Mouse (Mus musculus): ENCODE data around the gene Olfr164.

The Olfr164 gene

GRCm38 (mm10) chr16:19313964-19314363 lies at the start of gene Olfr164:
TSS of gene Olfr164 (minus strand) at chr16:19314064.
- no peak for DNase-seq

DNA sequence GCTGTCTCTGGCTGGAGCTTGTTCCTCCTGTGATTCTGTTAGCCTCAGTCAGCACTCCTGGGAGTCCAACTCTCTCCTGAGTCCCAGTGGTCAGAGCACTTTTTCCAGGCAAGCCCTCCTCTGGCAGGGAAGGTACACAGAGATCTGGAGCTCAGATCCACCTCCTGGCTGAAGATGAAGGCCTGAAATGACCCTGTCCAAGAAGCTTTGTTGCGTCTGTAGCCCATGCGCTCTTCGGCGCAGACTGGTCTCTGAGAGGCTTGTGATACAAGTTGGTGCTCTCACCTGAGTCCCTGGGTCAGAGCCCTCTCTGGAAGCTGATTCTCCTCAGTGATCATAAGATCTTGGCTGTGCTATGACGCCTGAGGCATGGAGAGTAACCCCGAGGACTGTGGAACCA lies 35.2 kb upstream of the Olfr164 start:
- DNase-seq, result no peak

DNA sequence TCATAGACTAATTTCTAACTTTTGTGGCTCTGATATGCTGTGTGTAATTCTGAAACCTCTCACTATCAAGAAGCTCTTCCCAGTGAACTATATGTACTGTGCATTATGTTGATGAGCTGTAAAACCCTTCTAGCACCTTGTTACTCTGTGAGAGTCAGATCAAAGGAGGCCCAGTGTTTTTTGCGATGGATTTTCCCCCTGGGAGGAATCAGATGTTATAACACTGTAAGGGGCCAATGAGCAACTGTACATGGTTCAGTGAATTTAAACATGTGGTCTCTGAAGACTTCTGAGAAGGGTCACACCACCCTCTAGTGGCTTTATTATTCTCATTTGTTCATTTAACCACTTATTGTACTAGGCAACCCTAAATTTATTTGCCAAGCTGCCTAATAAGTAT lies 50.6 kb downstream of the Olfr164 start:
- no peak for DNase-seq

DNA sequence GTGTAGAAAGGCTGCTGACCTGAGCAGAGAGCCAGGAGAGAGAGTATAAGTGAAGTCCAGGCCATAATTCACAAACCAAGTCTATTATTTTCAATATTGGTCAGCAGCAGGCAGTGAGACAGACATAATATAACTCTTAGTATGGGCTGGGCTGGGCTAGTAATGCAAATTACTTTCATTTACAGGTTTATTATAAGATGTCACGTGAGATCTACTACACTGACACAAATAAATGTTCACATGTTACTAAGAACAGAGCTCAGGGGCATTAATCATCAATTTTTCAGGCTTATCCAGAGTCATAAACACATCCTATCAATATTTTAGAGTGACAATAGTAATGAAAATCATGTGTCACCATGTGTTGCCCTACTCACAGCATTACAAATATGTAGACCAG lies 53.1 kb downstream of the Olfr164 start:
- DNase-seq, result no peak

DNA sequence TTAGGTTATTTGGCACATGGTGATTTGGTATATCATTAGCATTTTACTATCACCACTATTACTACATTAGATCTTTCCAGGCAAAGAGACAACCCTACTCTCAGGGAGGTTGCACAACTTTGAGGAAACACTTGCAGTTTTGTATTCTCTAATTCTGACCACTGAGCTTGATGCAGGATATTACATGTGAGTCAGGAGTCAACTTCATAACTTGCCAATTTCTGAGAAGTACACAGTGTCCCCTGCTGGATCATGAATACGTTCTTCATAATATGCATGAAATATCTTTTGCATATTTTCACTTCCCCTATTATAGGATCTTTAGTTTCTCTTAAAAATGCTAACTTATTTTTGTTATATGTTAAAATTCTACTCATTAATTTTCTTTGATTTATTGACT lies 68.0 kb downstream of the Olfr164 start:
- DNase-seq, result no peak

DNA sequence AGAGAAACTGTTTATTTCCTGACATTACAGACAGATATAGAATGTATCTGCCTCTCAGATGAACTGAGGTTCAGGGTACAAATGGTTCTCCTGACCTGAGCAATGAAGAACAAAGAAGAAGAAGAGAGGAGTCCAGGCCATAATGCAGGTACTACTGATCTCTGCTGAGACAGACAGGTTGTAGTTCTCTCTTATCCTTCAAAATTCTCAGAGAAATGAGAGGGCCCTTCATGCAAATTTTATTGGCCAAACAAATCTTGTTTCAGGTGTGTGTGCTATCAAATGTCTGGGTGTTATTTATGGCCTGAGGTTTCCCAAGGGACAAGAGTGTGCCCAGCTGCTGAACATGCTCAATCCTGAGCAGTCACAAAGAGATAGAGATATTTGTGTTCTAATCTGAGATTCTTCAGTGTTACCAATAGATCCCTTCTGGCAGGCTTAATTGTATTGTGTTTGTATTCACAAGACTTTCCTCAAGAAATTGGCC lies 72.3 kb downstream of the Olfr164 start:
- DNase-seq, result no peak

DNA sequence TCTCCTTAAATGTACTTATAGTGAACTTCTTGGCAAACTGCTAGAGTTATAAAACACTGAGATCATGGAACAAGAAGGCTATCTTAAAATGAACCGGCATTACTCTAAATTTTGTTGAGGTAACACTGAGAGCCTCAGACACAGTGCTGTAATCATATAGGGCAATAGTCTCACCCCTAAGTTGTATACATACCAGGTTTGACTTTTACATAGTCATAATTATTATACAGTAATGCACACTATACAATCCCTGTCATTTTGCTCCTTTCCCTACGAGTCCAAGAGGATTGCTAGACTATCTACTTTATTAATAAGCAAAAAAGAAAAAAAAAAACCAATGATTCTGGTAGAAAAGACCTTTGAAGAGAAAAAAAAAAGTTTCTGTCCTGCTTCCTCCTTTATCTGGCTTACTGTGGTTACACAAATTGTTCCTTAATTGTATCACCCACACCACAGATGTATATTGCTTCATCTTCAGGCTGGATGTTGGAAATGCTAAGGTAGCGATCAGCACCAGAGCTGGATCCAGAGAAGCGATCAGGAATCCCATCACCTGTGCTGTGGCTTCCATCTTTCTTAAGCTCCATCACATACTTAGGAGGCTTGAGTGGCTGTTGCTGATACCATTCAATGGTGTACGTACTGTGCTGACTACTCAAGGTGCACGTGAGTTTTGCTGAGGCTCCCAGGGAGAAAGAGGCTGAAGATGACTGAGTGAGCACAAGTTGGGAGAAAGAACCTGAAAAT lies 72.9 kb downstream of the Olfr164 start:
- no peak for DNase-seq

DNA sequence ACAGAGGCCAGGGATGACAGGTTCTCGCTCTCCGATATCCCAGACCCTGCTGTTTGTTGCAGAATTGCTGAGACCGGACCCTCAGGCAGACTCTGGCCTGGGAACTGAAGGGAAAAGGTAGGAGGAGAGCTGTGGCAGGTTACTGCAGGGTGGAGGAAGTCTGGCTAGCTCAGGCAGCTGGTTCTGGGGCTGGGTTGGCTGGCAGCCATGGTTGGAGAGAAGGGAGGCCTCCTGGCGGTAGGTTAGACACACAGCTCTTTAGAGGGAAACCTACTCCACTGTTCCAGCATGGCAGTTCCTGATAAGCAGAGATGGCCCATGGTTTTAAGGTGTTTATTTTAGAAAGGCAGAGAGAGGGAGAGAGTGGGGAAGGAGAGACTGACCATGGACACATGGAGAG lies 77.1 kb downstream of the Olfr164 start:
- DNase-seq, result no peak
